Mouse (Mus musculus): ENCODE data around the gene Aox4. TPM values are rescaled to one million over a fixed set of nuclear protein-coding genes. Genes with fewer than 3 reads are reported as not detected.

Aox4 gene
- total RNA-seq (2022), result not detected

GRCm38 (mm10) chr1:58210203-58210602 is at the start of gene Aox4:
Gene Aox4 (plus strand): TSS chr1:58210397.
- peak; percentile 43 for DNase-seq

- DNase-seq, result no peak
Observed at GRCm38 (mm10) chr1:58169893-58170292, 40.3 kb upstream of the Aox4 start.

- no peak for DNase-seq
Observed at GRCm38 (mm10) chr1:58188514-58189175, 21.6 kb upstream of the Aox4 start.

- DNase-seq, result no peak
Observed at GRCm38 (mm10) chr1:58194317-58194716, 15.9 kb upstream of the Aox4 start.

- DNase-seq, result no peak
Observed at GRCm38 (mm10) chr1:58194988-58195387, 15.2 kb upstream of the Aox4 start.

GRCm38 (mm10) chr1:58195541-58195940 is 14.7 kb upstream of the Aox4 start:
- DNase-seq, result no peak

- DNase-seq, result no peak
Observed at GRCm38 (mm10) chr1:58197023-58197422, 13.2 kb upstream of the Aox4 start.

GRCm38 (mm10) chr1:58198386-58198785 is 11.8 kb upstream of the Aox4 start:
- no peak for DNase-seq

GRCm38 (mm10) chr1:58212805-58213204 is 2.6 kb downstream of the Aox4 start:
- no peak for DNase-seq

GRCm38 (mm10) chr1:58213838-58214237 is 3.6 kb downstream of the Aox4 start:
- DNase-seq, result no peak

- no peak for DNase-seq
Observed at GRCm38 (mm10) chr1:58215353-58215752, 5.2 kb downstream of the Aox4 start.

- no peak for DNase-seq
Observed at GRCm38 (mm10) chr1:58215956-58216532, 5.8 kb downstream of the Aox4 start.

- DNase-seq, result no peak
Observed at GRCm38 (mm10) chr1:58221070-58221469, 10.9 kb downstream of the Aox4 start.

- no peak for DNase-seq
Observed at GRCm38 (mm10) chr1:58221879-58222278, 11.7 kb downstream of the Aox4 start.

GRCm38 (mm10) chr1:58228086-58228485 is 17.9 kb downstream of the Aox4 start:
- no peak for DNase-seq

GRCm38 (mm10) chr1:58228916-58229315 is 18.7 kb downstream of the Aox4 start:
- no peak for DNase-seq

- DNase-seq, result no peak
Observed at GRCm38 (mm10) chr1:58229774-58230173, 19.6 kb downstream of the Aox4 start.

- DNase-seq, result no peak
Observed at GRCm38 (mm10) chr1:58230542-58230941, 20.3 kb downstream of the Aox4 start.

- DNase-seq, result no peak
Observed at GRCm38 (mm10) chr1:58235405-58235804, 25.2 kb downstream of the Aox4 start.

- DNase-seq, result no peak
Observed at GRCm38 (mm10) chr1:58237527-58238299, 27.5 kb downstream of the Aox4 start.

GRCm38 (mm10) chr1:58238440-58238839 is 28.2 kb downstream of the Aox4 start:
- DNase-seq, result no peak

- DNase-seq, result no peak
Observed at GRCm38 (mm10) chr1:58238961-58239360, 28.8 kb downstream of the Aox4 start.

GRCm38 (mm10) chr1:58240347-58240746 is 30.1 kb downstream of the Aox4 start:
- DNase-seq, result no peak

GRCm38 (mm10) chr1:58244487-58244886 is 34.3 kb downstream of the Aox4 start:
- DNase-seq, result no peak
